Mouse (Mus musculus) olfactory bulb, adult 2 months (tissue): ENCODE measurements around the gene Ndufa4l2.
A peak's percentile ranks its signal among the peaks of the same experiment; 100 is the strongest.

Source experiments
- CTCF ChIP-seq: fragments of 200-500 bp; IDR thresholded peaks from 2 replicates; pipeline ENCODE4 v1.5.1; 2012; ENCODE audit warnings: low read depth, mild to moderate bottlenecking, low read length, moderate library complexity; ENCODE audit not compliant: insufficient read depth
- POLR2A ChIP-seq: fragments of 200-500 bp; IDR thresholded peaks from 2 replicates; pipeline ENCODE4 v1.6.1; 2012; ENCODE audit warnings: mild to moderate bottlenecking, low read depth, low read length, moderate library complexity; ENCODE audit not compliant: insufficient read depth

DNA sequence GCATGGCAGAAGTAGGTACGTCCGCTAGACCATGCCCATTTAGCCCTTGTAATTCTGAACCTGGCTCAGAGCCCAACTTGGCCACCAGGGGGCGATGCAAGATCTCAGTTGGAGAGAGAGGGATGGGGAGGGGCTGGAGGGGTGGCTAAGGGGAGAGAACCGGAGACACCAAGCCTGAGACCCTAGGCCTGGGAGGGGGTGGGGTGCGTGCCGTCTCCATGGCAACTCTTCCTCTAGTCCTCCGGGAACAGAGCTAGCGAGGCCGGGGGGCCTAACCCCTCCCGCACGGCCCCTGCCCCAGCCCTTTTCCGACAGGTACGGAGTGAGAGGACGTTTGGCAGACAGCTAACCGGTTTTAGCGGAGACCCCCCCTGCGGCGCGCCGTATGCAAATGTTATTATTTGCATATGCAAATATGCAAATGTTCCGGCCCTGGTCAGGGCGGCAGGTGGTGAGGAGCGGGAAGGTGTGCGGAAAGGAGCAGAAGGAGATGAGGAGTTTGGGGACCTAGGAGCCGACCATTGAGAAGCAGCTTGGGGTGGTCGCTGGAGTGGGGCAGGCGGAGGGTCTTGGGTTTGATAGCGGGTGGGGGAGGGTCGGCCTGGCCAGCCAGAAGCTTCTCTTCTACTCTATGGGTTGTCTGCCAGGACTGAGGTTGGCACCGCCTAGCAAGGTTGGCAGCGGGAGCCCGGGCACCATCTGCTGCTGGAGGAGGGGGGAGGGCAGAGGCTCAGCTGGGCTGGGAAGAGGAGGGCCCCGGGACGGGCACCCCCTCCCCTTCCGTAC, 5.5 kb upstream of the Ndufa4l2 start:
- TF ChIP-seq POLR2A (no peak), CTCF (peak; percentile 81)
